Mouse (Mus musculus) ovary, adult 2 months (tissue): ENCODE measurements around the gene Gm29049. TPM values are rescaled to one million over a fixed set of nuclear protein-coding genes. Genes with fewer than 3 reads are reported as not detected.

Experiments
- polyA plus RNA-seq: library from polyadenylated mRNA; depleted of rRNA; stranded (reverse); fragments of >200 nt; gene quantifications from 2 replicates; pipeline ENCODE4 v1.2.3, GENCODE M21; 2012; rRNA removed

The Gm29049 gene
- not detected in 2 replicates for polyA plus RNA-seq

GRCm38 (mm10) chrY:7997068-7997467 lies at the start of gene Gm29049:
Gene Gm29049 (minus strand): TSS chrY:7997168.

Other genes with a start within 250 kb of the Gm29049 start
- gene Gm20825, start 74.3 kb upstream of the Gm29049 start, polyA plus RNA-seq, result not detected in 2 replicates